Mouse (Mus musculus) monocyte, adult 5-6 weeks (primary cell): ENCODE results near the gene Ampd2. TPM values are rescaled to one million over a fixed set of nuclear protein-coding genes. Genes with fewer than 3 reads are reported as not detected.
A peak's percentile ranks its signal among the peaks of the same experiment; 100 is the strongest.

Experiments
- ATAC-seq: fragments of 153-309, 156-312 bp; replicated peaks from 2 replicates; pipeline ENCODE4 v1.8.0; 2017; ENCODE audit warnings: mild to moderate bottlenecking; ENCODE audit not compliant: low TSS enrichment, insufficient number of reproducible peaks, severe bottlenecking, poor library complexity, low FRiP score
- total RNA-seq: library from RNA; stranded (forward); fragments of 200-1000, 200-491, 200-594 nt; gene quantifications from 3 replicates; pipeline ENCODE4 v1.2.3, GENCODE M21; 2017

Gene Ampd2
- total RNA-seq, result 15.6 to 22.0 TPM (median 18.4 TPM) in 3 replicates

DNA sequence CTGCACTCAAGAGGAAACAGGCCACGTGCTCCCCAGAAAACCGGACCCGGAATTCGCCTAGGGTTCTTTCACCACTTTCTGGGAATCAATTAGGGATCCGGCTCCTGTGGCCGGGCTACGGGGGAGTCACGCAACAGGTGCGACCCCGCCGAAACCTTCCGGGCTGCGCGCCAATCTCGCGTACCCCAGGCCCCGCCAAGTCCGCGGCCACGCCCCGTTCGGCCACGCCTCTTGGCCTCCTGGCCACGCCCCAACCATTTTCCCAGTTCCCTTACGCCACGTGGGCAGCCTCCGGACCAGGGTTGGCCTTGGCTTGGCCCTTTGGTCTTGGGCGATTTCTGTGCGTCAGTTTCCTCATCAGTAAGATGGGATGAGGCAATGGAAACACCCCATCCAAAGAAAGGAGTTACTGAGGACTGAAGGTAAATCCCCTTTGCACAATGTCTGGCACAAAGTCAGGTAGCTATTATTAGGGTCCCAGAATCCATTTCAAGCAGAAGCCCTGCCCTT is at the start of gene Ampd2:
Gene Ampd2, minus strand, starts transcription at position 182 of the 510 bp plus-strand sequence.
- no peak for ATAC-seq

DNA sequence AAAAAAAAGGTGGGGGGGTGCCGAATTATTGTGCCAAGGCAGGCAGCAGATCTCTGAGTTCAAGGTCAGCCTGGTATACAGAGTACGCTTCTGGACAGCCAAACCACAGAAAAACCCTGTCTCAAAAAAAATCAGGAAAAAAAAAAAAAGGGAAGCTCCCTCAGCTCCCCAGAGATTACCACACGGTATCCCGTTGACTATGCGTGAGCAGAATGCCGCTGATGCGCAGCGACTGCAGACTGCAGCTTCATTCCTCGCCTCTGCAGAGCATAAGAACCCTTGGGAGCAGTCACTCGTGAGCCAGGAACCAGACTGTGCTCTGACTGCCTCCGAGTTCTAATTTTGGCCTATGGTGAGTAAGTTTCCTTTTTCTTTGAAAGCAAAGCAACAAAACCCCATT is 48.2 kb upstream of the Ampd2 start:
- ATAC-seq, result no peak

GRCm38 (mm10) chr3:108132484-108132883 is 46.0 kb upstream of the Ampd2 start:
- peak; percentile 62; the same call in 1 of the 2 replicates for ATAC-seq

GRCm38 (mm10) chr3:108131821-108132220 is 45.4 kb upstream of the Ampd2 start:
- ATAC-seq, result no peak

DNA sequence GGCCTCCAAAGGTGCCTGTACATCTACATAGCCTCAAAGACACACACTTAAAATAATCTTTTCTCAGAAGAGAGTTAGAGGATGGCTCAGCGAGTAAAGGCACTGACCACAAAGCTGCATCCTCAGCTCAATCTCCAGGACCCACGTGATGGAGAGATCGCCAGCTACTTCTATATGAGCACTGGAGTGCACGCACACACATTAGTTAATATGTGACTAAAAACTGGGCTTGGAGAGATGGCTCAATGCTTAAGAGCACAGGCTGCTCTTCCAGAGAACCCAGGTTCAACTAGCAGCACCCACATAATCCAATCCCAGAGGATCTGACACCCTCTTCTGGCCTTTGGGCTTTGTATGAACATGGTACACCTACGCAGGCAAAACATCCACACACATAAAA is 44.8 kb upstream of the Ampd2 start:
- no peak for ATAC-seq

GRCm38 (mm10) chr3:108129804-108130203 is 43.4 kb upstream of the Ampd2 start:
- no peak for ATAC-seq

- ATAC-seq, result no peak
These were observed 42.9 kb upstream of the Ampd2 start for GRCm38 (mm10) chr3:108129367-108129766.

- no peak for ATAC-seq
These were observed 42.1 kb upstream of the Ampd2 start for GRCm38 (mm10) chr3:108128520-108128919.

- ATAC-seq, result no peak
These were observed 39.9 kb upstream of the Ampd2 start for GRCm38 (mm10) chr3:108126327-108126726.

DNA sequence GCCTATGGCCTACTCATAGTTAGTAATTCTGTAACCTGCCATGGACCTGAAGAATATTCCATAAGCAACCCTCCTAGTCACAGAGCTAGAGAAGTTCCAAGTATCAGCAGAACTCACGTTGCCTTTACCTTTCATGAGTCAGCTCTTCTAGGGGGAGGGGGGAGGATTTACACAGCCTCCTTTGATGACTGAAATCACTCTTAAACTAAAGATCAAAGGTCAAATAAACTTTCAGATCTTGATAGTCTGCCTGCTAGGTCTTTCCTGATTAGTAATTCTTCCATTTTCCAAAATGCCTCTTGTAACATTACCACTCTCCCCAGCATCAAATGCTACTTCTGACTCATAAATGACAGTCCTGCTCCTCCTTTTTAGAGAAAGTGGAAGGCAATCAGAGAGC is 37.7 kb upstream of the Ampd2 start:
- no peak for ATAC-seq

DNA sequence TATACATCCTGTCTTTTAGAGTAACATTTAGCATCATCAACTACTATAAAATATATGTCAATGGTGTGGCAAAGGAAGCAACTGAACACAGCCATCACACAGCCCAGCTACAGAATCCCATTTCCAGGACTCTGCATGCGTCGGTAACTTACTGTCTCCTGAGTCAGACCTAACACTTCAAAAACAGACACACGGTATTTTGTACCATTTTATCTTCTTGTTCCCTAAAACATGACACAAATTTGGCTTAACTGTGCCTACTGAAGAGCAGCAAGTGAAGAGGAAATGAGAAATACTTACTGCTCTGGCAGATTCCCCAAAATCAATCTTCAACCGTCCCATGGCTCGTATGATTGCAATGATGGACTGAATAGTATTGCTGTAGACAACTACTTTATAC is 36.8 kb upstream of the Ampd2 start:
- no peak for ATAC-seq

- no peak for ATAC-seq
These were observed 34.6 kb upstream of the Ampd2 start for GRCm38 (mm10) chr3:108121101-108121500.

DNA sequence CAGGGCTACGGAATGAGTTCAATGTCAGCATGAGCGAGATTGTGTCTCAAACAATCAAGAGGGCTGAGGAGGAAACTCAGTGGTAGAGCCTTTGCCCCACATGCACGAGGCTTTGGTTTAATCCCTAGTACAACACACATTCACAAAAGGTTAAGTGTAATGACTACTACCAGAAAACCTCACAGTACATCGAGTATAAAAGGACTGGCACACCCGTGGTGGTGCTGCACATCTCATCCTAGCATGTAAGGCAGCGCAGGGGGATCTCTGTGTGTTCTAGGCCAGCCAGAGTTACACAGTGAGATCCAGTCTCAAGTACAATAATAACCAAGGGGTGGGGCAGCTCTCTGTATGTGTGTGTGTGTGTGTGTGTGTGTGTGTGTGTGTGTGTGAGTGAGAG is 31.0 kb upstream of the Ampd2 start:
- no peak for ATAC-seq

DNA sequence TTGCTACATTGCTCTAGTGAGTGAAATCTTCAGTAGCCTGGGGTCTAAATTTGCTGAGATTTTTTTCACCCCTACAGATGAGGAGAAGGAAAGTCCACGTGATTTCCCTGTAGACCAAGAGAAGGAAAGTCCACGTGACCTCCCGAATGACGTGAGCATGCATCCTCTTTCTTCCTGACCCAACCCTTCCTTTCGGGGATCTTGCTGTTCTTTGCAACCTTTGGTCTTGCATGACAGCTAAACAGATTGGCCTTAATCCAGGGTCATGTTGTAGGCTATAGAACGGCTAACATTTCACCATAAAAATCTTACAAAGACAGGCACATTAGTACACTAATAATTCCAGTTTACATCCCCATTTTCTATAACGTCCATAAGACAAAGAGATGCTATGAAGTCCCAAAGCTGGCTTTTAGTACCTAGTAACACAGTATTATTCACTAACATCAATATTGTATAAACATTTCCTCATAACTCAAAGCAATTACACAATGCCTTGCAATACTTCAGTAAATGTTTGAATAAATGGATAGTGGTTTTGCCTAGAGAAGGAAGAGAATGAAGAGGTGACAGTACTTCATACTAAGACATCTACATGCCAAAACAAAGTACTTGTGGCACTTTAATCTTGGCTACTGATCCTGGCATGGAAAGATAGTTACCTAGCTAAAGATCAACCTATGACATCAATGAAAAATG is 27.3 kb upstream of the Ampd2 start:
- 0 out of 2 replicates have a peak, but pooled peaks have one; percentile 29 for ATAC-seq

DNA sequence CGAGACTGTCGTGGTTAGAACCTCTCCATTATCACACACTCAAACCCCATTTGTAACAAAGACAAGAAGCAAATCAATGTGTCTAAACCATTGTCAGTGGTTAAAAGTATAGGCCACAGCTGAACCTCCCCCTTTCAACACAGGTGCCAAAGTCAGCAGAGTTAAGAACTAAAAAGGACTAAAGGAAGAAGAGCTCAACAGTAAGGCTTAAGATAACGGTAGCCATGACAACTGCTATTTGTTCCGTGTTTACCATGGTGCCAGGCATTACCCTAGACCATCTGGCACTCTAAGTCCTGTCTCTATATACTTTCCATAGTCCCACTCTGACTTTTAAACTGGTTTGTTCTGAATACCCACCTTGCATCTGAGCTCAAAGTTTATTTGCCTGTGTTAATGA is 26.2 kb upstream of the Ampd2 start:
- no peak for ATAC-seq

GRCm38 (mm10) chr3:108112246-108112645 is 25.8 kb upstream of the Ampd2 start:
- ATAC-seq, result no peak

DNA sequence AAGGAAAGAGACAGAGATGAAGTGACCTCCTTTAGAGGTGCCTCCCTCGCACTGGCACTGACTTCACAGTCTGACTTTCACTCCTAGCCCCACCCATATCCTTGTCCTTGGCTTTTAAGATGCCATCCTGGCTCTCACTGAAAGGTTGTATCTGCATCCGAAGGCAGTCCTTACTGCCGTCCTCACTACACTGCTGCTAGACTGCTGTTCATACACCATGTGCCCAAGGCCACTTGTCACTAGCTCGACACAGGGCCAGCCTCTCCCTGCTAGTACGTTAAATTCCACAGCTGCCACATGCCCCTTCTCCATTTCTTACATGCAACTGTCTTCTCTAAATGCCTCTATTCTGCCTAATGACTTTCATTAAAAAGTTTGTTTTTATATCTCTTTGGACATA is 24.9 kb upstream of the Ampd2 start:
- no peak for ATAC-seq

DNA sequence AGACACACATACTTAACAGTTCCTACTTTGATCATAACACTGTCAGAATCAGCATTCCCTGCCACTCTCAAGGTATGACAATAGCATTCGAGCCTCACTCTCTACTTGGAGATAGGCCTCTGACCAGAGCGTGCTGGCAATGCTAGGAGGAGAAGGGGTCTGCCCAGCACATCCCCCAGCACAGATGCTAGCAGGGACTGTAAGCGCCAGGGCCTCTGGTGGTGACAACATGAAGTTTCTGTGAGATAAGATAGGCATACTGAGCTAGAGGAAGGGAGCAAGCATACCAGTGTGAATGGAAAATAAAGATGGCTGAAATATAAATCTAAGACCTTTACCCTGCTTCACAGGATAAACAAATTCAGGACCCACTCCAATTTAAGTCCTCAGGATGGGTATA is 18.8 kb upstream of the Ampd2 start:
- no peak for ATAC-seq

DNA sequence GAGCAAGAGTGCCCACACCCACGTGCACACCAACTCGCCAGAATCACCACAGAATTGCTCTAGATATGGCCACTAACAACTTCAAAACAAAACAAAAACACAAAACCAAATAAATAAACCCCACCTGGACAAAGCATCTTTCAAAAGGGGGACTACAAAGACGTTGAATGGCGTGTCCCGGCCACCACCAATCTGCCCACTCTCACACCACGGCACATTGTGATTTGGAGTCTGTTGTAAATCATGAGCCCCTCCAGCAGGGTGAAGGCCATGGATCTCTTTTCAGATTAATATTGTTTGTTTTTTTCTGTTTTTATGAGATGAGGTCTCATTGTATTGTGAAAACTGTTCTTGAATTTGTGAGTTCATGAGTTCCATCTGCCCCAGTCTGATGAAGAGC is 15.6 kb upstream of the Ampd2 start:
- no peak for ATAC-seq

DNA sequence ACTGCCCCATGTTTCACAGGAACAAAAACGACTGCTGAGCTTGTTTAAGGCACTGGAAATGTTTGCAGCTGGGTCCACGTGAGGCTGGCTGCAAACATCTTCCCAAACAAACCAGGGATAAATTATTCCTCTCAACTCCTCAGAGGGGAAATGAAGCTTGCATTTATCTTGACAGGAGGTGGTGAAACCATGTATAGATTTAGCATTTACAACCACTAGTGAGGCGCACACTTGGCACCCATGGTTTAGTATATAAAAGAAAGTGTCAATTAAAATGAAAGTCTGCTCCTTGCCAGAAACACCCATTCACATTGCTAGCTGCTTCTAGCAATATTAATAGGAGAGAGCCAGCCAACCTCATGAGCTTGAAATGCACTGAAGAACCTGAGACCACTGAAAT is 15.1 kb upstream of the Ampd2 start:
- ATAC-seq, result no peak

- ATAC-seq, result no peak
These were observed 11.9 kb upstream of the Ampd2 start for GRCm38 (mm10) chr3:108098316-108098715.
